9 mouse cellular contexts compared by ENCODE assay signal in the genomic region with DNA sequence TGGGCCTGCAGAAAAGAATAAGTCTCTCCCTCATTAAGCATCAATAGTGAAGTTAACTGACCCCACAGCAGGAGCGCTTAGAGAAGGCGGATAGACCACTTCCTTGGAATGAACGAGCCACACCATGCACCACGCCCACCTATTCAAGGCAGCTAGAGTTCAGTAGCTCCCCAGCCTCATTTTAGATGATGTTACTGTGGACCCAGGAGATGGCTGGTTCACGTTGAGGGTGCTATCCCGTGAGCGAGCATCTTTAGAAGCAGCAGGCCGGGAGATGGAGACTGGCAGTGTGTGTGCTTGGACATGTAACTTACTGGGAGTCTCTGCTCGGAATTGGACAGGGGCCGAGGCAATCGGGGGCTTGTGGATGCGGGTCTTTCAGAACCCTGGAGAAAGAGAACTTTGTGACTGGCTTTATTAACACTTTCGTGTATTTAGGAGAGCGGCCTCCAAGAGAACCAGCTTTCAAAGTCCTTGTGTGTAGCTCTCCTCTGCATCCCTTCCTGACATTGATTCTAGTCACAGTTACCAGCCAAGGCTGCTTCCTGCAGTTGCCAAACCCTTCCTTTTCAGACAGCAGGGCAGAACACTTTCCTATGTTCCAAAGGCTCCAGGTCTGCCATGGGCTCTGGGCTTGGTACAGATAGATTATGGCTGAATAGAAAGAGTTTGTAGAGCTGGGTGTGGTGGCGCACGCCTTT. TPM values are rescaled to one million over a fixed set of nuclear protein-coding genes. Genes with fewer than 3 reads are reported as not detected.
DNase-seq lines count a peak whose midpoint lies in the region; ATAC-seq lines count a peak whose summit lies in the region.
"Had no signal": no experiment of that assay in that cellular context is flagged by ENCODE, and none has a peak within 500 bp of the region (broad histone marks: within the 10 kb centered on the region; RNA-seq: fewer than 3 reads in every experiment).

No protein-coding gene starts in this region.

- H3K4me3 ChIP-seq in heart, embryonic 11.5 days (ENCODE audit: low read depth, low read length) = peak overlapping the region; percentile 73
- H3K4me3 ChIP-seq in hindbrain, embryonic 15.5 days = peak overlapping the region; percentile 66
- H3K4me3 ChIP-seq in midbrain, embryonic 13.5 days (replicated peaks) = peak overlapping the region; percentile 50

- peak overlapping the region; percentile 83; the same call in 1 of the 2 replicates for H3K9ac ChIP-seq in heart, embryonic 11.5 days (ENCODE audit: low read depth, low read length)
- H3K9ac ChIP-seq in hindbrain, embryonic 15.5 days = no peak overlapping the region
- no peak overlapping the region for H3K9ac ChIP-seq in midbrain, embryonic 13.5 days (replicated peaks)

- H3K27me3 ChIP-seq in heart, embryonic 11.5 days (ENCODE audit: control insufficient read depth, insufficient read depth, low read length) = peaks cover 13% of the 10 kb centered on the region
- H3K27me3 ChIP-seq in hindbrain, embryonic 15.5 days = peaks cover 34% of the 10 kb centered on the region; the same call in 1 of the 2 replicates
- peaks cover 42% of the 10 kb centered on the region for H3K27me3 ChIP-seq in midbrain, embryonic 13.5 days

- ATAC-seq in heart, embryonic 11.5 days (replicated peaks; ENCODE audit: insufficient number of reproducible peaks, low FRiP score, low TSS enrichment) = no peak
- ATAC-seq in hindbrain, embryonic 15.5 days (ENCODE audit: low FRiP score, low read depth) = no peak
- no peak for ATAC-seq in midbrain, embryonic 13.5 days
- no peak for ATAC-seq in CD4-positive, CD25-positive, alpha-beta regulatory T cell, adult 4 months

- H3K27ac ChIP-seq in heart, embryonic 11.5 days (ENCODE audit: low read depth, low read length) = no peak overlapping the region
- H3K27ac ChIP-seq in hindbrain, embryonic 15.5 days (replicated peaks) = no peak overlapping the region
- no peak overlapping the region for H3K27ac ChIP-seq in midbrain, embryonic 13.5 days
- H3K27ac ChIP-seq: macrophage had no signal

- H3K36me3 ChIP-seq in heart, embryonic 11.5 days (ENCODE audit: control insufficient read depth, insufficient read depth, low read length) = no peaks in the 10 kb centered on the region
- no peaks in the 10 kb centered on the region for H3K36me3 ChIP-seq in hindbrain, embryonic 15.5 days
- H3K36me3 ChIP-seq in midbrain, embryonic 13.5 days = no peaks in the 10 kb centered on the region

- H3K9me3 ChIP-seq in heart, embryonic 11.5 days (replicated peaks; ENCODE audit: control insufficient read depth, low read length) = no peaks in the 10 kb centered on the region
- no peaks in the 10 kb centered on the region for H3K9me3 ChIP-seq in hindbrain, embryonic 15.5 days
- no peaks in the 10 kb centered on the region for H3K9me3 ChIP-seq in midbrain, embryonic 13.5 days

- 51% methylated on average over 16 of the region's 16 CpGs for WGBS in heart, embryonic 11.5 days (ENCODE audit: insufficient replicate concordance)
- WGBS in hindbrain, embryonic 15.5 days = 36% methylated on average over 16 of the region's 16 CpGs
- 38% methylated on average over 16 of the region's 16 CpGs for WGBS in midbrain, embryonic 13.5 days

- peak overlapping the region; percentile 92 for H3K4me2 ChIP-seq in heart, embryonic 11.5 days
- peak overlapping the region; percentile 90 for H3K4me2 ChIP-seq in hindbrain, embryonic 15.5 days
- H3K4me2 ChIP-seq in midbrain, embryonic 13.5 days (replicated peaks) = peak overlapping the region; percentile 87

- H3K4me1 ChIP-seq in heart, embryonic 11.5 days (ENCODE audit: control insufficient read depth, insufficient read depth, low read length) = peaks cover 31% of the 10 kb centered on the region
- peaks cover 19% of the 10 kb centered on the region for H3K4me1 ChIP-seq in hindbrain, embryonic 15.5 days (replicated peaks)
- peaks cover 8% of the 10 kb centered on the region for H3K4me1 ChIP-seq in midbrain, embryonic 13.5 days (replicated peaks)

- no peak for DNase-seq in heart, postnatal 4 days
- DNase-seq in embryo, embryonic 11 days = peak; percentile 54
- no peak for DNase-seq in left cerebral cortex, adult 18-20 months (ENCODE audit: low spot score in 2 of 2)
- DNase-seq in layer of hippocampus, adult 18-20 months (ENCODE audit: low spot score in 2 of 2) = no peak

RNA-seq across cellular contexts. Expression of a gene that starts 1.4 kb away (rescaled TPM):
- polyA plus RNA-seq in heart, embryonic 11.5 days (2014; fragmentation: Nextera tagmentation; extraction: Ambion mirVana) = 8.3 and 9.9 TPM in 2 replicates
- 100 to 1,000 TPM in 1 of 2 experiments, 10 to 100 TPM in 1; 99.6 to 116 TPM for total RNA-seq in heart, postnatal 4 days (2021)
- 2.8 and 3.1 TPM in 2 replicates for polyA plus RNA-seq in hindbrain, embryonic 15.5 days (2015; fragmentation: Nextera tagmentation; extraction: Ambion mirVana)
- polyA plus RNA-seq in midbrain, embryonic 13.5 days (2015; fragmentation: Nextera tagmentation; extraction: Ambion mirVana) = 0.98 and 1.4 TPM in 2 replicates
- 1 to 10 TPM; 5.6 to 7.5 TPM for total RNA-seq in left cerebral cortex, adult 18-20 months (2021)
- polyA plus RNA-seq in CD4-positive, CD25-positive, alpha-beta regulatory T cell, adult 4 months (2017; shearing (Covaris generic)) = 1 to 10 TPM in 1 of 2 experiments, under 1 TPM in 1; 0.41 to 1.0 TPM
- 1 to 10 TPM; 2.5 to 5.4 TPM for total RNA-seq in layer of hippocampus, adult 18-20 months (2021)
